Mouse (Mus musculus) bone marrow, adult 2 months (tissue): Measurements from ENCODE around the gene Gen1. TPM values are rescaled to one million over a fixed set of nuclear protein-coding genes. Genes with fewer than 3 reads are reported as not detected.
A peak's percentile ranks its signal among the peaks of the same experiment; 100 is the strongest.

Source experiments
- H3K27ac ChIP-seq: fragments of 200-500 bp; 2 replicates; pipeline ENCODE4 v1.5.1; 2012; ENCODE audit warnings: low read depth, mild to moderate bottlenecking, control low read depth, inconsistent platforms, low read length; ENCODE audit not compliant: control insufficient read depth, poor library complexity, insufficient read depth
- H3K4me1 ChIP-seq: fragments of 200-500 bp; 2 replicates; pipeline ENCODE4 v1.6.1; 2011; ENCODE audit warnings: low read length; ENCODE audit not compliant: control insufficient read depth, insufficient read depth
- H3K4me3 ChIP-seq: fragments of 200-500 bp; replicated peaks from 2 replicates; pipeline ENCODE3; 2011; ENCODE audit warnings: mild to moderate bottlenecking, low read depth, low read length, control low read depth; ENCODE audit not compliant: control insufficient read depth
- CTCF ChIP-seq: fragments of 200-500 bp; IDR thresholded peaks from 2 replicates; pipeline ENCODE4 v1.5.1; 2011; ENCODE audit warnings: low read length, control low read depth; ENCODE audit not compliant: control insufficient read depth, insufficient read depth
- POLR2A ChIP-seq: fragments of 200-500 bp; IDR thresholded peaks from 2 replicates; pipeline ENCODE4 v1.6.1; 2011; ENCODE audit warnings: low read depth, mild to moderate bottlenecking, control low read depth, low read length, borderline replicate concordance; ENCODE audit not compliant: control insufficient read depth
- WGBS: fragments of 180-500 bp; shearing (Covaris S2); methylation state at CpG from one replicate; pipeline ENCODE4 v1.1.7; 2018; 5-methylcytosine and 5-hydroxymethylcytosine counted together
- polyA plus RNA-seq: library from polyadenylated mRNA; stranded (reverse); fragments of >200 nt; gene quantifications from 2 replicates; pipeline ENCODE4 v1.2.4, GENCODE M21; 2011; ENCODE audit warnings: low replicate concordance; ENCODE audit not compliant: missing spikeins, insufficient read depth, insufficient read length

Gen1 gene
- polyA plus RNA-seq, 1 experiment: 6.2 TPM

GRCm38 (mm10) chr12:11277207-11277606 lies 11.6 kb upstream of the Gen1 start:
- Histone ChIP-seq H3K4me3 (no peak overlapping the region), H3K4me1 (no peaks in the 10 kb centered on the region), H3K27ac (no peak overlapping the region)
- WGBS: 81% methylated on average over 6 of the region's 6 CpGs
- TF ChIP-seq CTCF (no peak), POLR2A (no peak)

GRCm38 (mm10) chr12:11276632-11277031 lies 11.0 kb upstream of the Gen1 start:
- H3K4me3 ChIP-seq: no peak overlapping the region
- 81% methylated on average over 2 of the region's 2 CpGs for WGBS
- H3K27ac ChIP-seq: no peak overlapping the region
- TF ChIP-seq CTCF (no peak), POLR2A (no peak)
- H3K4me1 ChIP-seq: no peaks in the 10 kb centered on the region

GRCm38 (mm10) chr12:11273185-11273584 lies 7.6 kb upstream of the Gen1 start:
- Histone ChIP-seq H3K4me3 (no peak overlapping the region), H3K27ac (no peak overlapping the region), H3K4me1 (no peaks in the 10 kb centered on the region; the same call in 1 of the 2 replicates)
- WGBS: 93% methylated on average over 1 of the region's 1 CpGs
- no peak for TF ChIP-seq CTCF
- TF ChIP-seq POLR2A: no peak

GRCm38 (mm10) chr12:11272568-11272967 lies 7.0 kb upstream of the Gen1 start:
- Histone ChIP-seq H3K4me1 (no peaks in the 10 kb centered on the region; the same call in 1 of the 2 replicates), H3K27ac (no peak overlapping the region), H3K4me3 (no peak overlapping the region)
- TF ChIP-seq POLR2A (no peak), CTCF (no peak)
- WGBS: 88% methylated on average over 4 of the region's 4 CpGs

- Histone ChIP-seq H3K27ac (no peak overlapping the region), H3K4me3 (peak overlapping the region; percentile 93), H3K4me1 (no peaks in the 10 kb centered on the region; the same call in 1 of the 2 replicates)
- 14% methylated on average over 4 of the region's 4 CpGs for WGBS
- TF ChIP-seq POLR2A (no peak), CTCF (no peak)
Observed at GRCm38 (mm10) chr12:11267030-11267429, 1.4 kb upstream of the Gen1 start.

- peak overlapping the region; percentile 93 for H3K27ac ChIP-seq
- TF ChIP-seq POLR2A: no peak
- no peak for TF ChIP-seq CTCF
- peak overlapping the region; percentile 93 for H3K4me3 ChIP-seq
- no peaks in the 10 kb centered on the region; the same call in 1 of the 2 replicates for H3K4me1 ChIP-seq
- WGBS: under 1% methylated on average over 51 of the region's 51 CpGs
Observed at GRCm38 (mm10) chr12:11266282-11266985, 833 bp upstream of the Gen1 start.

- WGBS: 2% methylated on average over 13 of the region's 13 CpGs
- Histone ChIP-seq H3K27ac (no peak overlapping the region), H3K4me1 (no peaks in the 10 kb centered on the region; the same call in 1 of the 2 replicates), H3K4me3 (peak overlapping the region; percentile 72)
- TF ChIP-seq POLR2A: no peak
Observed at GRCm38 (mm10) chr12:11264895-11265294, 706 bp downstream of the Gen1 start.

GRCm38 (mm10) chr12:11250322-11250721 lies 15.3 kb downstream of the Gen1 start:
- Histone ChIP-seq H3K4me1 (no peaks in the 10 kb centered on the region), H3K27ac (no peak overlapping the region), H3K4me3 (no peak overlapping the region)
- TF ChIP-seq POLR2A (no peak), CTCF (no peak)
- WGBS: 82% methylated on average over 3 of the region's 3 CpGs
